Mouse (Mus musculus) hindbrain, embryonic 12.5 days (tissue): ENCODE measurements around the gene Gm38100. TPM values are rescaled to one million over a fixed set of nuclear protein-coding genes. Genes with fewer than 3 reads are reported as not detected.

ENCODE experiments used
- ATAC-seq: fragments of 200-750 bp; cut with Nextera tagmentation; 2 replicates; pipeline ENCODE4 v1.8.0; 2017; ENCODE audit warnings: moderate TSS enrichment; ENCODE audit not compliant: low FRiP score
- H3K27ac ChIP-seq: fragments of 300-500 bp; sonication (generic); 2 replicates; pipeline ENCODE4 v1.5.1; 2016; ENCODE audit warnings: mild to moderate bottlenecking
- H3K27me3 ChIP-seq: fragments of 300-500 bp; sonication (generic); 2 replicates; pipeline ENCODE4 v1.6.1; 2016; ENCODE audit warnings: mild to moderate bottlenecking
- H3K36me3 ChIP-seq: fragments of 300-500 bp; sonication (generic); 2 replicates; pipeline ENCODE4 v1.6.1; 2016; ENCODE audit warnings: mild to moderate bottlenecking
- H3K4me1 ChIP-seq: fragments of 300-500 bp; sonication (generic); 2 replicates; pipeline ENCODE4 v1.6.1; 2016
- H3K4me2 ChIP-seq: fragments of 300-500 bp; sonication (generic); replicated peaks from 2 replicates; pipeline ENCODE4 v1.6.1; 2016; ENCODE audit warnings: mild to moderate bottlenecking
- H3K4me3 ChIP-seq: fragments of 300-500 bp; sonication (generic); 2 replicates; pipeline ENCODE4 v1.5.1; 2016; ENCODE audit warnings: mild to moderate bottlenecking
- H3K9ac ChIP-seq: fragments of 300-500 bp; sonication (generic); 2 replicates; pipeline ENCODE4 v1.6.1; 2016; ENCODE audit warnings: mild to moderate bottlenecking, moderate library complexity
- H3K9me3 ChIP-seq: fragments of 300-500 bp; sonication (generic); replicated peaks from 2 replicates; pipeline ENCODE4 v1.6.1; 2016; ENCODE audit warnings: mild to moderate bottlenecking
- WGBS: fragments of 180-500 bp; shearing (Covaris S2); methylation state at CpG from one replicate; pipeline ENCODE4 v1.1.7; 2016; 5-methylcytosine and 5-hydroxymethylcytosine counted together
- polyA plus RNA-seq: library from polyadenylated mRNA; unstranded; fragments of >200 nt; fragmentation: Nextera tagmentation; extraction: Ambion mirVana; gene quantifications from 2 replicates; pipeline ENCODE4 v1.2.1, GENCODE M21; 2016

Gene Gm38100
- polyA plus RNA-seq, 1 experiment from 2014 or later = not detected

DNA sequence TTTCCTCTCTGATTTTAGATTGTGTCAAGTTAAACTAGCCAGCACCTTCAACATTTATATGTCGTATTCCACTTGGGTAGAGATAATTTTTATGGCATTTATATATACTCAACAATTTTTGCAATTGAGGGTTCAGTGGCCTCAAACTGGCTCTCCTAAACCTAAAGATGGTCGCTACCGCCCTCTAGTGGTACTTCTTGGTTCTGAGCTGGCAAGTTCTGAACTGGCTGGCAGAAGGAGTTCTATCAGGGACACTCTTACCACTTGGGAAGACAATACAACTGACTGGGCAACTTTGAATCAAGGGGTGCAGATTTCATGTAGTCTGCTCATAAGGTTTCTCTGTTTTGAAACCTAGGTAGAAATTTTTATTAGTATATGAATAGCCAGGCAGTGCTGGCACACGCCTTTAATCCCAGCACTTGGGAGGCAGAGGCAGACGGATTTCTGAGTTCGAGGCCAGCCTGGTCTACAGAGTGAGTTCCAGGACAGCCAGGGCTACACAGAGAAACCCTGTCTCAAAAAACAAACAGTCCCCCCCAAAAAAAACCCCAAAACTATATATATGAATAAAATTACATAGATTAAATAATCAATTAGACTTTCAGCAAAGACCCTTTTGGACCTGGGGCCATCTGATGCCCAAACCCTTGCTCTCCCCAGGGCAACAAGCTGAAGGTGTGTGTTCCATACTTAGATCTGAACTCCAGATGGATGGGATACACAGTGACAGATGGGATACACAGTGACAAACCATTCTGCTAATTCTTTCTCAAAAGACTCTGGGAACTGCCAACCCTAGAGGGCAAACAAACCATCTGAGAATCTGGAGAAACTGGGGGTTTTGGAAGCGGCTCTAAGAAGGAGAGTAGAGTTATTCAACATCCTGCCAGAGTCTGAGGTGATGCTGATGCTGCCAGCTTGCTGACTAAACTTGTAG is 4.0 kb downstream of the Gm38100 start:
- Histone ChIP-seq H3K27me3 (no peaks in the 10 kb centered on the region), H3K4me2 (no peak overlapping the region), H3K9ac (no peak overlapping the region), H3K9me3 (no peaks in the 10 kb centered on the region), H3K4me1 (no peaks in the 10 kb centered on the region), H3K27ac (no peak overlapping the region), H3K4me3 (no peak overlapping the region), H3K36me3 (no peaks in the 10 kb centered on the region)
- ATAC-seq = peak; percentile 57; the same call in 1 of the 2 replicates
- WGBS = 53% methylated on average over 7 of the region's 7 CpGs

DNA sequence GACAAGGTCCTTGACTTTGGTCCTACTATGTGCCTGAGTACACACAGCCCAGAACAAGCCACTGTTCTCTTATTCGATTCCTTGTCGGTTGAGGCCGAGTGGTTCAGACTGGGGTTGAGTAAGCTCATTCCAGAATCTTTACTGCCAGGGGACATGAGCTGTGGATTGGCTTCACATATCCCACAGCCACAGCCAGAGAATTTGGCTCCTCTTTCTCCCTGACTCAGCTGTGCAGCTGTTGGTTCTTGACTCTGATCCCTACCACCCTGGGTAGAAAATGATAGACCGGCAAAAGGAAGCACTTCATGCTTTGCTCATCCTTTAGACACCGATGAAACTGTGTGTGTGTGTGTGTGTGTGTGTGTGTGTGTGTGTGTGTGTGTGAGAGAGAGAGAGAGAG is 11.3 kb downstream of the Gm38100 start:
- no peak for ATAC-seq
- H3K9me3 ChIP-seq = no peaks in the 10 kb centered on the region
- H3K4me2 ChIP-seq = no peak overlapping the region
- H3K36me3 ChIP-seq = no peaks in the 10 kb centered on the region
- no peaks in the 10 kb centered on the region for H3K27me3 ChIP-seq
- 97% methylated on average over 5 of the region's 5 CpGs for WGBS
- H3K9ac ChIP-seq = no peak overlapping the region
- no peaks in the 10 kb centered on the region for H3K4me1 ChIP-seq
- H3K4me3 ChIP-seq = no peak overlapping the region
- H3K27ac ChIP-seq = no peak overlapping the region

DNA sequence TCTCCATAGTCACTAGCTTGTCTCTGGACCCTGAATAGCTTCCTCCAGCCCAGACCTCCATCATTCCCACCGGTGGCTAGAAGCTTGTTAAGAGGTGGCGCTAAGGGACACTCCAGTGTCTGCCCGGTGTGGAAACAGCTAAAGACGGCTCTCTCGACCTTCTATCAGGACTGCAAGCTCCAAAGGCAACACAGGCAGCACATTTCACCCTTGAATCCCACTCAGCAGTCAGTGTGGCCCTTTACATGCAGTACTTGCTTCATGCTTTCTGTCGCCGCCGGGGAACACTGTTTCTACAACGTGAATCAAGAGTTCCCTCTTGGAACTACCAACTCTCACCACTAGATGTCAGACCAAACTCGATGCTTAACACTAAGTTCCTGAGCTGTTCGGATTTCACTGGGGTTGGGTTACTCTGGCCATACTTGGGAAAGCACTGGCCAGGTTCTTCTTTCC is 16.2 kb downstream of the Gm38100 start:
- H3K9me3 ChIP-seq = no peaks in the 10 kb centered on the region
- H3K27ac ChIP-seq = no peak overlapping the region
- H3K9ac ChIP-seq = peak overlapping the region; percentile 15; the same call in 1 of the 2 replicates
- peak overlapping the region; percentile 47 for H3K4me2 ChIP-seq
- H3K36me3 ChIP-seq = no peaks in the 10 kb centered on the region
- WGBS = 14% methylated on average over 11 of the region's 11 CpGs
- H3K4me1 ChIP-seq = no peaks in the 10 kb centered on the region
- no peaks in the 10 kb centered on the region for H3K27me3 ChIP-seq
- peak; percentile 72 for ATAC-seq
- no peak overlapping the region for H3K4me3 ChIP-seq

DNA sequence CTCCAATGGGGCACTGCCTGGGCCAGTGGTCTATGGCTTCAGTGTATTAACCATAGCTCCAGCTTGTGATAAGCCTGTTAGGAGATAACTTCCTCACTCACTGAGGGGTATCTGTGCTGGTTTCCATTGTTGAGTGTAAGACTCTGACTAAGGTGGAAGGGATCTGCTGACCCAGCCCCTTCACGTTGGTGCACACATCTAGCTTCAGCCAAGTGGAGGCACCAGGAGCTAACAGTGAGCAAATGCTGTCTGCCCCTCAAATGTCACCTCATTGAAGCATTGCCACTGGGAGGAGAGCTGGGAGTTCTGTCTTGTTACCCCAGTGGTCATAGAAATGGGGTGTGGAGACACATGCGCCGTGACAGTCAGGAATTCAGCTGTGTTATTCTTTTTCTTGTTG is 18.6 kb downstream of the Gm38100 start:
- Histone ChIP-seq H3K27ac (no peak overlapping the region), H3K27me3 (no peaks in the 10 kb centered on the region), H3K9me3 (no peaks in the 10 kb centered on the region), H3K36me3 (no peaks in the 10 kb centered on the region), H3K4me1 (no peaks in the 10 kb centered on the region), H3K9ac (no peak overlapping the region), H3K4me2 (no peak overlapping the region), H3K4me3 (no peak overlapping the region)
- WGBS = 81% methylated on average over 3 of the region's 3 CpGs
- ATAC-seq = no peak

DNA sequence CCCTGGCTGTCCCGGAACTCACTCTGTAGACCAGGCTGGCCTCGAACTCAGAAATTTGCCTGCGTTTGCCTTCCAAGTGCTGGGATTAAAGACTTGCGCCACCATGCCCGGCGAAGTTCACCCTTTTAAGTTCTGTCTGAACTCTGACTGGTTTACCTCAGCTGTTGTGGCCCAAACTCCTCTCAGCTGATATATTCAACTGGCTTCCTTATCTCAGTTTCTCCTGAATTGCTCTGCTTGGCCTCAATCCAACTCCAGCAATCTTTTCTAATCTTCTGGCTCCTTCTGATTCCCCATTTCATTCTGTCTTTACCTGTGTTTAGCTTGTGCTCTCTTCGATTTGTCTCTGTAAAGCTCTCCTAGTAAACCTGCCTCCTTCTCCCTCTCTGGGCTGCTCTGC is 23.0 kb downstream of the Gm38100 start:
- no peaks in the 10 kb centered on the region for H3K27me3 ChIP-seq
- no peak overlapping the region for H3K27ac ChIP-seq
- H3K36me3 ChIP-seq = no peaks in the 10 kb centered on the region
- ATAC-seq = no peak
- H3K4me2 ChIP-seq = no peak overlapping the region
- no peak overlapping the region for H3K9ac ChIP-seq
- H3K4me3 ChIP-seq = no peak overlapping the region
- no peaks in the 10 kb centered on the region for H3K4me1 ChIP-seq
- 87% methylated on average over 7 of the region's 7 CpGs for WGBS
- no peaks in the 10 kb centered on the region for H3K9me3 ChIP-seq

DNA sequence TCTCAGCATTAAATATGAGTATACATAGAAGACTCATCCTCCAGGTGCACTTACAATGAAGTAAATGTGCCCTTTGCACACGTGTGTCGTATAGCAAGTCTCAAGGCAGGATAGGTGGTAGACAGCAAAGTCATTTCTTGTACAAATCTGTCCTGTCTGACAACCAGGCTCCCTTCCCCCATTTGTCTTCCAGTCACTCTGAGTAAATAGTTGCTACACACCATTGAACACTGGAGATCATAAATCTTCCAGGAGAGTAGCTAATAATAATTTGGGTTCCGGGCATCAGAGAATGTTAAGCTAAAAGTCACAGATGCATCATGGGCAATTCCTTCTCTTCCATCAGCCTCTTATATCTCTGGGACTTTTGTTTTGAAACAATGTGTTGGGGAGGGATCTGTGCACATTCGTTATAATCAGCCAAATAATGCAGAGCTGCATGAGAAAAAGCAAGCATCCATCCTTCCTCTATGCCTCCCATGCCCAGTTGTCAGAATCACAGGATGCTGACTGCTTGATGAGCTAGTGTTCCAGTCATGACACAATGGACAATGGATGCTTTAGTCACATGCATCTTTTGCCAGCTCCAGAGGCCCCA is 26.7 kb downstream of the Gm38100 start:
- Histone ChIP-seq H3K27me3 (no peaks in the 10 kb centered on the region), H3K9me3 (no peaks in the 10 kb centered on the region), H3K9ac (no peak overlapping the region), H3K4me1 (no peaks in the 10 kb centered on the region), H3K4me2 (no peak overlapping the region), H3K4me3 (no peak overlapping the region), H3K36me3 (no peaks in the 10 kb centered on the region), H3K27ac (no peak overlapping the region)
- WGBS = 63% methylated on average over 4 of the region's 4 CpGs
- peak; percentile 75 for ATAC-seq

DNA sequence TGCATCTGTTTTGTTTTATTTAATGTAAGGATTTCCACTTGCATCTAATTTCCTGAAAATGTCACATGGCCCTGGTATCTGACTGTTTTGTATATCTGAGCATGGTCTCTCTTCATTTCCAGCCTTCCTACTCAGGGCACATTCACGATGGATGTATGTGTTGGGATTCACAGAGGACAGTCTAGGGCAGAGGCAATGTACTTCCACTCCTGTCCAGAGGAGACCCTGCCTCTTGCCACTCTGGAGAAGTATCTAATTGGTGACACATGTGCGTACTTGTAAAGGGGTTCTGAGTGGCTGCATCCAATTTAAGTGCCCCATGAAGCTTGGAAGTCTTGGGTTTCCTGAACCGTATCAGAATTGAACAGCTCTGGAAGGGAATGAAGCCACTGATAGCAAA is 30.3 kb downstream of the Gm38100 start:
- no peak overlapping the region for H3K4me3 ChIP-seq
- no peak overlapping the region for H3K4me2 ChIP-seq
- H3K9me3 ChIP-seq = no peaks in the 10 kb centered on the region
- H3K36me3 ChIP-seq = no peaks in the 10 kb centered on the region
- ATAC-seq = no peak
- WGBS = 67% methylated on average over 3 of the region's 3 CpGs
- H3K4me1 ChIP-seq = no peaks in the 10 kb centered on the region
- H3K9ac ChIP-seq = no peak overlapping the region
- no peak overlapping the region for H3K27ac ChIP-seq
- no peaks in the 10 kb centered on the region for H3K27me3 ChIP-seq

DNA sequence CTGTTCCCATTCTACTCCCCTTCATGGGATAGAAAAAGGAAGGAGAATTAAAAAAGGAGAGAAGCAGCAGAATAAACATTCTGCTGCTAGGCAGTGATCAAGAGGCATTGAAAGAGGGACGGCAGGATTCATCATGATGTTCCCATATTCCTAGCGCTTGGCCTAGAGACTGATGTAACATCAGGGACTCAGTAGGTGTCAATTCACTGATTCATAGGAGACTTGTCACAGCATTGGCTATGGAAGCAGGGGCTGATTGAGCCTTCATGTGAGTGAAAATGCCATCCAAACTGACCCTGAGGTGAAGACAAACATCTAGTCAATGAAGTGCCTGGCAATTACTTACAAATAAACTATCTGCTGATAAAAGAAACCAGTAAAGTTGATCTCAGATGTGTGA is 30.7 kb downstream of the Gm38100 start:
- no peak overlapping the region for H3K27ac ChIP-seq
- no peak for ATAC-seq
- H3K27me3 ChIP-seq = no peaks in the 10 kb centered on the region
- no peak overlapping the region for H3K4me2 ChIP-seq
- no peaks in the 10 kb centered on the region for H3K9me3 ChIP-seq
- no peaks in the 10 kb centered on the region for H3K4me1 ChIP-seq
- 82% methylated on average over 2 of the region's 2 CpGs for WGBS
- H3K4me3 ChIP-seq = no peak overlapping the region
- H3K9ac ChIP-seq = no peak overlapping the region
- no peaks in the 10 kb centered on the region for H3K36me3 ChIP-seq

DNA sequence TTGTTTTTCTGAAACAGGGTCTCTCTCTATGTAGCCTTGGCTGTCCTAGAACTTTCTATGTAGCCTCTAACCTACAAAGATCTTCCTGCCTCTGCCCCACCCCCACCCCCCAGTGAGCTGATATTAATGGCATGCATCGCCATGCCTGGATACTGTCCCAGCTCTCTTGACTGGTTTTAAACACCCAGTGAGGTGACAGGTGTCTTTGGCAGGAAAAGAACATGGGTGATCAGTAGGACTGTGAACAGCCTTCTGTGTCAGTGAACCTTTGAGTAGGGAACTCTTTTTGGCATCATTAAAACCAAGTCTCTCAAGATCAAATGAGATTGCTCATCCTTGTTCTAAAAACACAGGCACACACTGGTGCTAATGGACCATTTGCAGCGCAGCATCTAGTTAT is 41.7 kb downstream of the Gm38100 start:
- WGBS = 90% methylated on average over 2 of the region's 2 CpGs
- no peaks in the 10 kb centered on the region for H3K27me3 ChIP-seq
- no peak for ATAC-seq

DNA sequence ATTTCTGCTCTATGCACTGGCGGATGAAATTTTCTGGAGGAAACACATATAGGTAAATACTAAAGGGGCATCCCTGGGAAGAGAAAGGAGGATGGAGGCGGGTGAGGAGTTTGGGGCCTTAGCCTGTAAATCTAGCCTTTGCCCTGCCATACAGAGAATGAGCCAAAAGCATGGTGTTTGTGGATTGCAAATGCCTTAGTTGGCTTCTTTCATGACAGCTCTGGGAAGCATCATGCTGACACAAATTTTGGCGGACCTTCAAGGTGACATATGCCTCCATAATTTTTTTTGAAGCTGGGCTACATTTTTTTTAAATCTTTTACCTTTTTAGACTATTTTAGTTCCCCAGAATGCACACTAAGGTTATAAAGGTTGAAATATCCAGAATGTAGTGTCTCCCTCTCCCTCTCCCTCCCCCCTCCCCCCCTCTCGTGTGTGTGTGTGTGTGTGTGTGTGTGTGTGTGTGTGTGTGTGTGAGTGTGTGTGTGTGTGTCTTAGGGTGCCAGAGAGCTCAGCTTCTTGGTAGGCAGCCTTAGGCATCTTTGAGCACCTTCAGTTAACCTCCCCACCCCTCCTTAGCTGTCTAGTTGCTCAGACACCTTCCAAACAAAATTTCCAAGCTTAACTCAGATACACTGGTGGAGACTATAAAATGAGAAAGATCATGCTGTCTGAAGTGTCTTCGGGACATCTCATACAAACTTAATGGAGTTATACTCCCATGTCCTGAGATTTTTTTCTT is 47.0 kb downstream of the Gm38100 start:
- Histone ChIP-seq H3K9me3 (no peaks in the 10 kb centered on the region), H3K27ac (no peak overlapping the region), H3K9ac (no peak overlapping the region), H3K4me1 (no peaks in the 10 kb centered on the region), H3K27me3 (no peaks in the 10 kb centered on the region), H3K4me2 (no peak overlapping the region), H3K4me3 (no peak overlapping the region), H3K36me3 (no peaks in the 10 kb centered on the region)
- 98% methylated on average over 4 of the region's 5 CpGs for WGBS
- ATAC-seq = no peak

More for the DNA sequence above, 41.7 kb downstream of the Gm38100 start:
- H3K4me1 ChIP-seq = no peaks in the 10 kb centered on the region
- H3K4me3 ChIP-seq = no peak overlapping the region
- H3K36me3 ChIP-seq = no peaks in the 10 kb centered on the region
- H3K9me3 ChIP-seq = no peaks in the 10 kb centered on the region
- H3K27ac ChIP-seq = no peak overlapping the region
- no peak overlapping the region for H3K9ac ChIP-seq
- no peak overlapping the region for H3K4me2 ChIP-seq

DNA sequence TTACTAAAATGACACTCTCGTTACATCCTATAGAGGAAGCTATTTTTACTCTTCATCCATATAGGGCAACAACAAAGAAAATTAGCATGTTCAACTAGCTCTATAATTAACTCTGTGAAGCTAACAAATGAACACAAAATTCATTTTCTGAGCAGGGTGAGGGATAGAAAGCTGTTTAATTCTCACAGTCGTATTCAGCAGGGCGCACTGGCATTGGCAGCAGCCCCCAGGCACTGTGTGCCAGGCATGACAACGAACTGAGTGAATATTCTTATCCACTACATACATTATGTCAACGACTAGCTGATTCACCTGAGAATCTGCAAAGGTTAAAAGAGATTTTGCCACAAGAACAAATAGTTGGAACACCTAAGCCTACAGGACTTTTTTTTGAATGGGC is 50.6 kb downstream of the Gm38100 start:
- WGBS = 68% methylated on average over 5 of the region's 5 CpGs
- no peaks in the 10 kb centered on the region for H3K9me3 ChIP-seq
- H3K4me3 ChIP-seq = no peak overlapping the region
- ATAC-seq = no peak
- H3K27me3 ChIP-seq = no peaks in the 10 kb centered on the region
- no peaks in the 10 kb centered on the region for H3K36me3 ChIP-seq
- no peaks in the 10 kb centered on the region for H3K4me1 ChIP-seq
- H3K9ac ChIP-seq = no peak overlapping the region
- no peak overlapping the region for H3K4me2 ChIP-seq
- H3K27ac ChIP-seq = no peak overlapping the region
